Mouse (Mus musculus): ENCODE results near the gene Brd1.
A peak's percentile ranks its signal among the peaks of the same experiment; 100 is the strongest.
"Not testable (repeated sequence)": the region's sequence is repeated elsewhere in the genome, so short reads cannot be mapped to it uniquely, and the experiment has no call there.

Gene Brd1

DNA sequence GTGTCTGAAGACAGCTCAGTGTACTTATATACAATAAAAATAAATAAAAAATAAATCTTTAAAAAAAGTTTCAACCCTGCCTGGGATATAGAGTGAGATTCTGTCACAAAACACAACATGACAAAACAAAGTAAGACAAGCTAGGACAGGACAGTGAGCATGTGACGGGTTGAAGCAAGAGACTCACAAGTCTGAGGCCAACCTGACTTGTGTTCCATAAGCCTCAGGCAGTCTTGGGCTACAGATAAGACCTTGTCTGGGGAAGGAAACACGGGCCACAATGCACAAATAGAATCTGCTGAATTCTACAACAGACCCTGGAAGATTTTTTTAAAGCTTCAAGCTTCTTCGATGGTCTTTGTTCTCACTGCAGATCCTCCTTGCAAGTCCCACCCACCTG, 6.8 kb downstream of the Brd1 start:
- DNase-seq = no peak

DNA sequence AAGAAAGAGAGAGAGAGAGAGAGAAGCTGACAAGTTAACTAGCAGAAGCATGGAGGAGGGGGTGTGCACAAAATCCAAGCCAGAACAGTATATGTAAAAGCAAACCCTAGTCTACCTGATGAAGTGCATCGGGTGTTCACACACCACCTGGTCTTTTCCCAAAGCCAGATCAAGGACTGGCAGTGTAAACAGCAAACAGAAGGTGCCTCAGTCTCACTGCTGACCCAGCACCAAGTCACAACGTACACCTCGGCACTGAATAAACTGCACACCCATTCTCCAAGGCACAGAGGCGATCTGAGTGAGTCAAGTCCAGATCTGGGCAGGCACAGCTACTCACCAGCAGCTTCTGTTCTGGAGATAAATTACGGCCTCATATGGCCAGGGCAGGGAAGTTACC, 9.0 kb downstream of the Brd1 start:
- peak in 1 of 2 experiments; percentile 46 for DNase-seq

DNA sequence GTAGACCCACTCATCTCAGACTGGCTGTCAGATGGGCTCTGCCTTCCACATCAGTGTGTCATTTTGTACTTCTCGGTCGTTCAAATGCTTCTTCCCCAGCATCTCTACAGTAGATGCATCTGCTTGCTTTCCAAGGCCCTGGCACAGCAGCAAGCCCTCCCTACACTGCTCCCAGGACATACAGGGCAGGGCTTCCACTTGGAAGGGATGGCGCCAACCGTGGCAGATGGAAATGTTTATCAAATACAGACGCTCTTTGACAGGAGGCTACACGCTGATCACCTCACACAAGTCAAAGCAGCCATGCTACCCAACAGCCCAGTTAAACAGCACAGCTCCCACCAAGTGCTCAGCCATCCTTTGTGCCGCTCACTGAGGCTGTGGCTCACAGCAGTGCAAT, 9.7 kb downstream of the Brd1 start:
- peak; percentile 77 for DNase-seq

DNA sequence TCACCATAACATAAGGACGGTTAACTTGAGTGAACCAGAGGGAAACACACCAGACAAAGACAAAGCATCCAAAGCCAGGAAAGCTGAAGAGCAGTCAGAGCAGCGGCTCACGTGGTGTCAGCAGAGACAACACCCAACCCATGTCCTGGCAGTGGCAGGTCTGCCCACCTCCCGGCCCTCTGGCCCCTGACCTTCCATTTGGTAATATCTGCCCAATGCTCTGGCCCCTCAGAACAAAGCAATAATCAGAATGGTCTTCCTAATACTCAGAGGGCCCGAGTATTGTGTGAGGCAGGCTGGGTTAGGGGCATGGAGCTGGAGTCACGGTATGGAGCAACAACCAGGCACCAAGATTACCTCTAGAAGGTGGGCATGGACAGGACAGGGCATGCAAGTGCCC, 10.8 kb downstream of the Brd1 start:
- no peak for DNase-seq

DNA sequence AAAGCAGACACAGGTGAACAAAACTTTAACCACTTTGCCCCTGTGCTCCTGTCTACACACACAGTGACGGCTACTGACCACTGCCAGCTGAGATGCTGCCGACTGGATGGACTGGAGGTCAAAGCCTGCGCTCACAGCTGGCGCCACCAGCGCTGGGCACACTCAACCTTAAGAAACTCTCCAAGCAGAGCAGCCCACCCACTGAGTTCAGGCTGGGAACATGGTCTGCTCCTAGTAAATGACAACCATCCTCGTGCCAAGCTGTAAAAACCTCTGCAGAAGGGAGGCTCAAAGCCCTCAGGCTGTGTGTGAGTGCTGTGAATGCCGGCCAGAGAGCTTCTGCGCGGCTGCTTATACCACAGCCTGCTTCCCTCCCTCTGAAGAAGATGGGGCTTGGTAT, 16.8 kb downstream of the Brd1 start:
- DNase-seq = no peak

DNA sequence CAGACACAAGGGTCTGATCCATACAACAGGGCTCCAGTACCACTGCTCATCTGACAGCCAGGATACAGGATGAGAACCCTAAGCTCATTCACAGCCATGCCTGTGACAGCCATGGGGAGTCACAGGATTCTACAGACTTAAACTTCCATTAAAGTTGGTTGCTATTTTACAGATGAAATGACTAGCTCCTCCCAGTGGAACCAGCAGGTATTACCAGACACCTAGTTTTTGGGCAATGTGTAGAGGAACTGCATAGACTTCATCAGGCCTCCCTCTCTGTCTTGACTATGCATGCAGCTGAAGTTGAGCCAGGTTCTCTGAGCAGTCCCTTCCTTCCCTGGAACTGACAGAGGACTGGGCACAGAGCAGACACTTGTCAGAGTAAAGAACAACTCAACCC, 17.7 kb downstream of the Brd1 start:
- peak in 1 of 2 experiments; percentile 48 for DNase-seq

DNA sequence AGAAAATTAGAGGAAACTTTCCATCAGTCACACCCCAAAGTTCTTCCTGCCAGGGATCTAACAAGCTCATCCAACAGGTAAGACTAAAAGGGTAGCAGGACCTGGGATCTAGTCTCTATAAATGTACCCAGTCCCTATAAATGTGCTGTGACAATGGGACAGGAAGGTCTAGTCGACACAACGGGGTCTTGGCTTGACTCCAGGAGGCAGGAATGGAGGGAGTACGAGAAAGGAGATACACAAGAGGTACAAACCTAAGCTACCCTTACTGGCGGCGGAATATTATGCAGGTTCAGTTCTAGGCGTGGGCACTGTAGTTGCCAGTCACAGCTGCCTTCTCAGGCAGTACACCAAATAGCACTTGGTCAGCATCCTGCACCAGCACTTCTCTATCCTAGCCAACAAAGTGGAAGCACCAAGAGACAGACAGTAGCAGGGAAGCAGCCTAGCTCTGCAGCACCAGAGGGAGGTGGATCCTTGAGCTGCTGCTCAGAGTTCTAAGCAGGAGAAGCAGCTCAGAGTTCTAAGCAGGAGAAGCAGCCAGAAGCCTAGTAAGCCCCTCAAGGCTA, 19.9 kb downstream of the Brd1 start:
- DNase-seq = no peak

DNA sequence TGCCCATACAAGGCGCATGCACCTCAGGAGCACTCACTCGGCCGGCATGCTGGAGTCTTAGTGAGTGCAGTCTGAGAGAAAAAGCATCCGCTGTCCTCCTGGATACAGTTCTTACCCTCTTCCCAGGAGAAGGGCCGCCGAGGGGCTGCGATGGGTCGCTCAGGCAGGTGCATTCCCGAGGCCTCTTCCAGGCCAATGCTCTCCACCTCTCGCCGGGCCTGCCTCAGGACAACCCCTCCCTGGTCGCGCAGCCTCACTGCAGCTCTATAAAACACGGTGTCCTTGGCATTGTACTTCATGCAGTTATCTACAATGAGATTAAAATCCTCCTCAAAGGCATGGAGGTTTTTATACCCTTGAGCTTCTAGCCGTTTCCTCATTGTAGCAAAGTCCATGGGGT, 21.5 kb downstream of the Brd1 start:
- DNase-seq = no peak

DNA sequence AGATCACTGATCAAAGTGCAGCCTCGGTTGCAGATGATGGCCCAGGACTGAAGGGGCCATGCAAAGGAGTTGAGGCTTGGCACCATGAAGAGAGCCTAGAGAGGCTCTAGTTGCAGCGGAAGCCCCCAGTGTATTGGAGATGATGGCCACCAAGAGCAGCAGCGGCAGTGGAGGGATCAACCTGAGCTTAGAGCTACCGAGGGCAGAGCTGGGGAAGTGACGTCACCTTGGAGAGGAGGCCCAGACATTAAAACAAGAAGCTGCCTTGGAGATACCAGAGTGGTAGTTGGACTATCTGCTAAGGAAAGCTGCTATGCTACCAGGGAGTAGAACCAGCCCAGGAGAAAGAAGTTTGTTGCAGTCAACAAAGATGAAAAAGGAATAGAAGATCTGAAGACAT, 24.2 kb downstream of the Brd1 start:
- no peak for DNase-seq

DNA sequence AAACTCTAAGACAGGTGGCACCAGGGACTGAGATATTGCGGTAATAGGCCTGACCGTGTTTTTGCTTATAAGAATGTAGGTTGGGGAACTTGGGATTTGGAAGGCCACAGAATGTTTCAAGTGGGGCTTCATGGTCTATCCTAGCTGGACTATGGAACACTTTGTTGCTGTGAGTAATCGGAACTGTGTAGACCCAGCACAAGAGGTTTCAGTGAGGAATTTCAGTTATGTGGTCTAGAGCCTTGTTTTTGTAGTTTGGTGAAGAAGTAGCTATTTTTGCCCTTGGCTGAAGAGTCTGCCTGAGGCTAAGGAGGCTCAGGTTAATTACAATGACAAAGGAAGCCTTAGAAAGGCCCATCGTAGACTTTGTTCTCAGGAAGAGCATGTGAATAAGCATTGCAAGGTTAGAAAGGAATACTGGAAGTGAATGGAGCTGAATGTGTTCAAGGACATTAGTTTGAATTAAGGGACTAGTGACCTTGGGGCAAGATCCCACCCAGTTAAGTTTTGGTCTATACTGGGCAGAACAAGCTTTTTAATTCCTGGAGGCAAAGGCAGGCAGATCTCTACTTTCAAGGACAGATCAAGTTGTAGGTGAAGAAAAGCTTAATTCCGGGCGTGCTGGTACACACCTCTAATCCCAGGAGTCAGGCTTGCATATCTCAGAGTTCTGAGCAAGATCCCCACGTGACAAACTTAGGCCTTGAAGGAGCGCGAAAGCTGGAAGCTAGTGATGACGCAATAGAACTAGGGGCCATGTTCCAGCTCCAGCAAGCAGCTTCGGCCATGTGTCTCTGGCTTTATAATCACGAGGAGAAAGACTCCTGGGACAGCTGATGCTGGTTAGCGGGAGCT, 25.1 kb downstream of the Brd1 start:
- no peak for DNase-seq

DNA sequence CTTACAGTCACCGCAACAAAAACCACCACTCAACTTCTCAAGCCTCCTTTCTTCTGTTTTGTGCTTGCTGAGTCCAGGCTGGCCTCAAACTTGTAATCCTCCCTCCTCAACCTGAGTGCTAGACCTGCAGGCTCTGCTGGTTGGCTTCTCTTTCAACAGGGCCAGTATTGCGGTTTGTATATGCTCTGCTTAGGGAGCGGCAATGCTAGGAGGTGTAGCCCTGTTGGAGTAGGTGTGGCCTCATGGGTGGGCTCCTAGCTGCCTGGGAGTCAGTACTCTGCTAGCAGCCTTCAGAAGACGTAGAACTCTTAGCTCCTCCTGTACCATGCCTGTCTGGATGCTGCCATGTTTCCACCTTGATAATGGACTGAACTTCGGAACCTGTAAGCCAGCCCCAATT, 25.8 kb downstream of the Brd1 start:
- DNase-seq = no peak

DNA sequence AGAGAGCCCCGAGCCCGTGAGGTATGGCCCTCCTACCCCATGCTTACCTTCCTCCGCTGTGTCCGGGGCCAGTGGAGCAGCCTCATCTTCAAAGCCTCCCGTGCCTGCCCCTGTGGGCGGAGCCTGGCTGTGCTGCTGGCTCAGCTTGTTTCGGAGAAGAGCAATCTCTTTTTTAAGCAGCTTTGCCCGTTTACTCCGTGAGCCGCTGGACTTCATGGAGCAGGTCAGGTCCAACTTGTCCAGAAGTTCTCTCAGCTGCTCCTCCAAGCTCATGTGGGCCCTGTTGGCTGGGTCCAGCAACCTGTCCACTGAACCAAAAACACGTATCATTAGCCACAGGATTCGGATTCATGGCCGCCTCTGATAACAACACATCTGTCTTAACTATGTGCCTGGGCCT, 27.0 kb downstream of the Brd1 start:
- not testable (repeated sequence) for DNase-seq

DNA sequence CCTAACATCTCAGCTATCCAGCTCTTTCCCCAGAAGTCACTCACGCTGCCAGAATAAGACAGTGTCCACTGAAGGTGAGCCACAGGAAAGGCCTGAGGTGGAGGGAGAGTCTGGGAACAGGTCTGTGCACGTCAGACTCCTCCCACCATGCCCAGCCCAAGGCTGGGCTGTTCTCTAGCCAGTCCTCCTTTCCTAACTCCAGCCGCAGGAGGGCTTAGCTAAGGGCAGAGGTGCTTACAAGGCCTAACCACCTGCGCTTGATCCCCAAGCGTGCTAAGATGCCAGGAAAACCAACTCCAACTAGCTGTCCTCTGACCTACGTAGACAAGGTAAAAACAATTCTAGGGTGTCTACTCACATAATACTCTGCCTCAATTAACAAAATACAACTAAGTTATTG, 27.7 kb downstream of the Brd1 start:
- DNase-seq = no peak

DNA sequence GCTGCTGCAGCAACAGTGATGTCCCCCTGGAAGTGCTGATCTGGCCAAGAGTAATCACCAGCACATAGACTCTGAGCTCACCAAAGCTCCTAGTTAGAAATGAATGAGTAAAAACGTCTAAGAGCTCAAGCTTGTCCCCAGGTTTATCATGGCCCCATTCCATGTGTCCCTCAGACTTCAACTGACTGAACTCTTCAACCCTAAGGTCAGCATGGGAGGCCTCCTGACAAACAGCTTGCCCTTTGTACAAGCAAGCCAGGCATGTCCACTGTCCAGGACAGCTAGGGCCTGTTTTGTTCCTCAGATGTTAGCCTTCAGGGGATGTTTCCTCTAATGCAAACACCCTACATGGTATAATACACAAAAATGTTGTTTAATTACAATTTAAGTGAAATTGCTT, 29.7 kb downstream of the Brd1 start:
- no peak for DNase-seq

DNA sequence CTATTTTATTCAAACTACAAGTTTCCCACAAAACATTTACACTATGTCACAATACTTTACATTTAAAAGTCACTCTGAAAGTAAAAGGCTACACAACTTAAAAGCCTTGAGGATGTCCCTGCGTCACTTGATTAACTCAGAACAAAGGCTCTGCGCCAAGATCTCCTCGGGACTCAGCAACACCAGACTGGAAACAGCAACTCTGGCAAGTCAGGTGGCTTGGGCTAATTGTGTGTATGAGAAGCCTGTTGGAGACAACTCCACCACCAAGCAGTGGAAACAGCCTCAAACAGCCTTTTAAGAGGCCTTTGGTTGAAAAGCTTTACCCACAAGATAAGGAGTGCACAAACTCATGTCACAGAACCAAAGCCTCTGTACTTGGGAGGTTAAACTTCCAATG, 31.5 kb downstream of the Brd1 start:
- peak in 1 of 2 experiments; percentile 37 for DNase-seq

DNA sequence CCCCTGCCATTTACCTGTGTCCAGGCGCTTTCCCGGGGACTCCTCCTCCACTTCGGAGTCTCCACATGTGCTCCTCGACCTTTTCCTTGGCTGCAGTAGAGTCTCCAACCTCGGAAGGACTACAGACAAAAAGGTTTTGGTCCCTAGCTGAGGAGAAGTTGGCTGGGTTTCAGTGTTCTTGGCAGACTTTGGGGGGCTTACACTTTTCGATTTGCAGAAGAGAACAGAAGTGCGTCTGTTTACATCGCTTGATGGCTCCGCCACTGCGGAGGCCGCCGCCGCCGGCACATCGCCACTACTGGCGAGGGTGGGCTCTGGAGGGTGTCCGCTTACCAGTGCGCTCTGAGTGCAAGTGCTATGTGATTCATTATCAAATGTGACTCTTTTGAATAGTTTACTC, 33.3 kb downstream of the Brd1 start:
- DNase-seq = no peak

DNA sequence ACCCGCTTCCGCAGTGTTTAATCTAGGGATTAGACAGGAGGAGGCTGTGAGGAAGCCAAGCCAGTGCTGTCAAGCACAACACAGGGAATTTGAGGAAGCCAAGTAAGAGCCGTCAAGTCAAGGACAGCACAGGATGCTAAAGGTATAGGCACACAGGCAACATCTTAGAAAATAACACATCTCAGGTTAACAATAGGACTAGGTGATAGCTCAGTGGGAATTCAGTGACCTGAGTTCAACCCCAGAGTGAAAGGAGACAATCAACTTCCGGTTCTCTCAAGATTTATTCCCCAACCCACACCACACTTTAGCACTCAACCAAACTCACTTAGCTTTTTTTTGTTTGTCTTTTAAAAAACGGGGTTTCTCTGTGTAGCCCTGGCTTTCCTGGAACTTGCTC, 34.5 kb downstream of the Brd1 start:
- no peak for DNase-seq

DNA sequence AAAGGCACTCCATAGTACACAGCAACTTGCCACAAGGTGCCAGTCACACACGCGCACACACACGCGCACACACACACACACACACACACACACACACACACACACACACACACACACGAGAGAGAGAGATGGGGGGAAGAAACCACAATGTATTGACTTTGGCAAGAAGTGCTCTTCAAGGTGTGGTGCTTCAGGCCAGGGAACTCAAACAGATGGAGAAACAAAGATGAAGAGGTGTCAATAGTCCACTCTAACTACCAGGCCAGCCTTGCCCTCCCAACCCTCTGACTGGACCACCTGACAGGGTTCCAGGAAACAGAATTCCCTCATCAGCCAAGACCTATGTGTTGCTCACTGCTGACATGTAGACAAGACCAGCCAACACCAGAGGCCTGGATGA, 36.4 kb downstream of the Brd1 start:
- DNase-seq = no peak

DNA sequence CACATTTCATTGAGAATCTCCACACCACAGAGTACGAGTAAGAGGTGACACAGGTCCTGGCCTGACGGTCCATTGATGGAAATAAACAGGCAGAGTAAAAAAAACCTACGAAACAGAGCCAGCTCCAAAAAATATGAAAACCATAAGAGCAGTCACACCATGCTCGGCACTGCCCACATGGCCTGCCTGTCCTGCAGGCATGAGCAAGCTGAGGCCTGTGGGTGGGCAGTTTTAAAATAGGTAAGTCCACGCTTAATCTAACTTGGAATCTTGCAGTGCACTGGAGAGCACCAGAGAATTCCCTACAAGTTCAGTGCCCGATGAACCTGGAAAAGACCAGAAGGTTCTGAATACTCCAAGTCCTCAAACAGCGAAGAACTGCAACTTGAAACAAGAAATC, 38.0 kb downstream of the Brd1 start:
- DNase-seq = no peak

DNA sequence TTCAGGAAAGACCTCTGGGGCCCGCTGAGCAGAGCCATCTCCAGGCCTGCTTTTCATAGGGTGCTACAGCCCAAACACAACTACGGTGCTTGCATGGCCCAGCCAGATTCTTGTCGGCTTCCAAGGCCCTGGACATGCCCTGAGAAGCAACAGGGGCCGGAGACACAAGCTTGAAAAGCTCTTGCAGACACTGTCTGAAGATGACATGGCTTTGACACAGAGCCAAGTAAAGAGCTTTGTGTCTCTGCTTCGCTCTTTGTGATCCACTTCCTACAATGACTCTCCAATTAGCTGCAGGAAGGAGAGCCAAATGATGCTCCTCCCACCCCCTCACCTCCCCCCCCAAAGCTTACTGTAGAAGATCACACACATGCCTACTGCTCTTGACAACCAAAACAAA, 40.0 kb downstream of the Brd1 start:
- DNase-seq = no peak

DNA sequence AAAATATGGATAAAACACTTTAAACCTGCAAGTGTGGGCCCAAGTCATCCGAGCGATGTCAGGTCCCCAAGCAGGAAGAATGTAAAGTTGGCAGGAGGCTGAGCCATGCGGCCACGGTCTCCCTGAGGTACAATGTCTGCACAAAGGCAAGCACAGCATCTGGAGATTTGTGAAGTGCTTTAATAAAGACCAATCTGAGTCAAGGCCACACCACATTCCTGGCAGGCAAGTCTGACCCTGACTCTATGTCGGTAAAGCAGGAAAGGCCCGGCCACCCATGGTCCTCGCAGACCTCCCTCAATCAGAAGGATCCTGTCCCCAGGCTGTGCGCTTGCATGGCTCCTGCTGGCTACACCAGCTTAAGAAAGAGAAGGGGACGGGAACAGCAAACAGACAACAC, 41.3 kb downstream of the Brd1 start:
- no peak for DNase-seq

DNA sequence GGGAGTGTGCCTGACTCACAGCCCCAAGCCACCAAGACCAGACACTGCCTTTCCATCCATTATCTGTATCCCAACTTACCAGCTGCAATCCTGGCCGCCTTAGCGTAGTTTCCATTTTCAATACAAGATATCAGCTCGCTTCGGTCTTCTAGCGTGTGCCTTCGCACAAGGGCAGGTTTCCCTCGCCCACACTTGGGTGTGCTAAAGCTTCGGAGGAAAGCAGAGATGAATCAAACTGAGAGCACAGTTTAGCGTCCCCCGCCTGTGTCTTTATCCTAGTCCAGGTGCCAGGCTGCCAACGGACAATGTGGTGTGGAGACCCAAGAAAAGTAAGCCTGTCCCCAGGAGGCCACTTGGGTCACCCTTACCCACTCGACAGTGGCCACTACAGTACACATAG, 42.9 kb downstream of the Brd1 start:
- no peak for DNase-seq

DNA sequence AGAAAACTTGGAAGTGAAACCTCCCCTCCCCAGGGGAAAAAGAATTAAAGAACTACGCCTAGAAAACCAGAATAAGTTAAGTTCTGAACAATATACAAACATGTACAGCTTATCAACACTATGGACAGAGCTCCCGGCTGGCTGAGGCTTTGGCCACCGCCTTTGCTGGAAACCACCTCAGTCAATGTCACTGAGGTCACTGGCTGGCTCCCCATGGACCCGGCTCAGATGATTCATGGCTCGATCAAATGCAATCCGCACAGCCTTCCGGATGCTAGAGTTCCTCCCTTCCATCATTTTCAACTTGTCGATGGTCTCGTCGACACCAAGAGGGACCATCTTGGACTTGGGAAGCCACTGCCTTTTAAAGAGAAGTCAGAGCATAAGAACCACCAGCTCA, 45.9 kb downstream of the Brd1 start:
- no peak for DNase-seq

DNA sequence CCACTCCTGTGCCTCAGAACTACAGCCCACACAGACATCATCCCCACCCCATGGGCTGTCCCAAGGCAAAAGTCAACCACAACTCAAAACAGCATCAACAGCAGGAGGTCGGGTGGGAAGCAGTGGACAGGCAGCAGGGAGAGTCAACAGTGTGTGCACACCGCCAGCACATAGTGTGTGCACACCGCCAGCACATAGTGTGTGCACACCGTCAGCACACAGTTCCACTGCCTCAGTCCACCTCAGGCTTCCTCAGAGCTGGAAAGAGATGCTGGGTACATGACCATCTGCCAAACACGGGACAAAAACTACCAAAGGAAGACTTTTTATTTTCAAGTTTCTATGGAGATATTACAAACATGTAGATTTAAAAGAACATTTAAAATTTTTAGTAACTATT, 47.3 kb downstream of the Brd1 start:
- DNase-seq = no peak

DNA sequence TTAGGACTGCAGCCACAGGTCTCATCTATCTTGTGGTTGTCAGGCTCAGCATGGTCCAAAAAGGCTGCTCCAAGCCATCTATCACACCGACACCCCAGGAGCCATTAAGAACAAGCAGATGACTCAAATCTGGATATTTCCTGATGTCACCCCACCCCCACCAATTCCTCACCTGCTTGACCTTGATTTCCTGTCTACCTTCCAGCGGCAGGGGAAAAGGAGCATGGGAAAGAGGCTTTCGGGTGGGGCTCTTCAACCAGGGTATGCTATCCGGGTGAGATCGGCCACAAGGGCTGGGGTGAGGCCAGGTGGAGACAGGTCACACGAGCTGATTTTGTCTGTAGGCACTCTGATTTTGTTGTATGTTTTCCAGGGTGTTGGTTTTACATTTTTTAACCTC, 50.0 kb downstream of the Brd1 start:
- no peak for DNase-seq

All from cerebellum, postnatal 36 days (tissue).